8 mouse cellular contexts compared by ENCODE assay signal in the genomic region with DNA sequence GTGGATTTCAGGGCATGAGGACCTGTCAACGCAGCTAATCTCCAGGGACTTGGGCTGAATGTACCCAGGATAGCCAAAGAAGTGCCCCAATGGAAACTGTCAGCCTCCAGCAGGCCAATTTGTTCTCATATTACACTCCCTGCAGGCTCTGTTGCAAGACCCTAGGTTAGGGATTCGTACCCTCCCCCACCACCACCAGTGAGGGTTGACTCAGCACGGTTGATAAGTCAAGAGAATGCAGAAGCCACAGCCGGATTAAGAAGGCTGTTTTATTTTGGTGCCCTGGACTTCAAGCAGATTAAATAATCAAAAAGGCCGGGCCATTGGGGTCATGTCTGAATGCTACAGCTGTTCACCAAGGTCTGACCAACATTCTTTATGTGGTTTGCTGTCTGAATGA. TPM values are rescaled to one million over a fixed set of nuclear protein-coding genes. Genes with fewer than 3 reads are reported as not detected.
A peak's percentile ranks its signal among the peaks of the same experiment; 100 is the strongest.
DNase-seq lines count a peak whose midpoint lies in the region; ATAC-seq and TF ChIP-seq lines count a peak whose summit lies in the region.

TSS of gene Lrtm1 (plus strand) at position 326 of the 400 bp plus-strand sequence.

- WGBS in forebrain, embryonic 11.5 days, result 2% methylated on average over 5 of the region's 5 CpGs
- WGBS in forebrain, postnatal 0 days, result 12% methylated on average over 5 of the region's 5 CpGs

- TF ChIP-seq CTCF in forebrain, postnatal 0 days (IDR thresholded peaks at IDR 0.05; ENCODE audit: low read depth), result no peak

- peak; percentile 59 for DNase-seq in forebrain, embryonic 11.5 days (ENCODE audit: low spot score)
- DNase-seq in forebrain, postnatal 0 days, result no peak
- DNase-seq in adrenal gland, postnatal 10 days, result peak; percentile 67
- DNase-seq in gastrocnemius, postnatal 4 days (ENCODE audit: low spot score in 2 of 2), result peak in 1 of 2 experiments; percentile 12
- peak; percentile 52 to 67 for DNase-seq in kidney, postnatal 4 days
- no peak for DNase-seq in left cerebral cortex, postnatal 36 days (ENCODE audit: low spot score in 2 of 2)
- DNase-seq in cerebellum, postnatal 4 days (ENCODE audit: low spot score in 2 of 2), result no peak

- intact Hi-C loops in left cerebral cortex, postnatal 36 days (cut with DNase I), result no loop called here

- no peaks in the 10 kb centered on the region for H3K9me3 ChIP-seq in forebrain, embryonic 11.5 days (ENCODE audit: control insufficient read depth, low read length)
- H3K9me3 ChIP-seq in forebrain, postnatal 0 days (ENCODE audit: low read length), result no peaks in the 10 kb centered on the region

- H3K4me3 ChIP-seq in forebrain, embryonic 11.5 days (ENCODE audit: low read depth, low read length), result no peak within 1 kb of the TSS
- H3K4me3 ChIP-seq in forebrain, postnatal 0 days (ENCODE audit: low read depth, low read length), result no peak within 1 kb of the TSS

- no peak within 1 kb of the TSS for H3K4me2 ChIP-seq in forebrain, embryonic 11.5 days (ENCODE audit: low read depth, low read length, severe bottlenecking)
- H3K4me2 ChIP-seq in forebrain, postnatal 0 days (ENCODE audit: low read depth), result no peak within 1 kb of the TSS

- H3K9ac ChIP-seq in forebrain, embryonic 11.5 days (ENCODE audit: low read length), result no peak within 1 kb of the TSS
- H3K9ac ChIP-seq in forebrain, postnatal 0 days, result no peak within 1 kb of the TSS

- H3K4me1 ChIP-seq in forebrain, embryonic 11.5 days (replicated peaks; ENCODE audit: control insufficient read depth, insufficient read depth, low read length), result peaks cover 4% of the 10 kb centered on the region; the same call in 1 of the 2 replicates
- H3K4me1 ChIP-seq in forebrain, postnatal 0 days (ENCODE audit: insufficient read depth), result no peaks in the 10 kb centered on the region

- peak; percentile 58; the same call in 1 of the 2 replicates for ATAC-seq in forebrain, embryonic 11.5 days (replicated peaks; ENCODE audit: low FRiP score)
- no peak for ATAC-seq in forebrain, postnatal 0 days
- ATAC-seq in erythroblast, adult 5-6 weeks (replicated peaks; ENCODE audit: low FRiP score, poor library complexity, severe bottlenecking), result no peak

- H3K27me3 ChIP-seq in forebrain, embryonic 11.5 days (ENCODE audit: control insufficient read depth, insufficient read depth, low read length), result no peaks in the 10 kb centered on the region
- H3K27me3 ChIP-seq in forebrain, postnatal 0 days (ENCODE audit: insufficient read depth, low read length), result no peaks in the 10 kb centered on the region

- H3K27ac ChIP-seq in forebrain, embryonic 11.5 days (ENCODE audit: low read depth, low read length), result no peak within 1 kb of the TSS
- no peak within 1 kb of the TSS for H3K27ac ChIP-seq in forebrain, postnatal 0 days (ENCODE audit: low read depth, low read length)

- no peaks in the 10 kb centered on the region for H3K36me3 ChIP-seq in forebrain, embryonic 11.5 days (ENCODE audit: control insufficient read depth, insufficient read depth, low read length)
- no peaks in the 10 kb centered on the region for H3K36me3 ChIP-seq in forebrain, postnatal 0 days (ENCODE audit: insufficient read depth)

RNA-seq across cellular contexts. Expression of gene Lrtm1, which starts in this region (rescaled TPM):
- 0.36 and 0.55 TPM in 2 replicates for polyA plus RNA-seq in forebrain, embryonic 11.5 days (2014; fragmentation: Nextera tagmentation; extraction: Ambion mirVana)
- under 0.01 TPM in 1 of 2 replicates, not detected in the other for total RNA-seq in forebrain, postnatal 0 days (2014; rRNA removed)
- polyA plus RNA-seq in forebrain, postnatal 0 days (2015; fragmentation: Nextera tagmentation; extraction: Ambion mirVana), result 0.02 TPM in 1 of 2 replicates, not detected in the other
- total RNA-seq in adrenal gland, postnatal 10 days (2021), result 1 to 10 TPM in 1 of 2 experiments, under 1 TPM in 1; 0.72 to 3.7 TPM
- total RNA-seq in gastrocnemius, postnatal 4 days (2021), result 10 to 100 TPM; 30.9 to 34.2 TPM
- total RNA-seq in left cerebral cortex, postnatal 36 days (2021), result not detected
- total RNA-seq in erythroblast, adult 5-6 weeks (2015; ENCODE audit: low replicate concordance), result not detected in 2 replicates
- total RNA-seq in erythroblast, adult 5-6 weeks (2017; ENCODE audit: low replicate concordance), result 0.09 TPM in 1 of 2 replicates, not detected in the other

Comparison
In these comparisons a context has a peak if more than half of its experiments do, and no peak if none do; other contexts are left out.
1. RNA of gene Lrtm1 (total RNA-seq): 30.9 to 34.2 TPM in gastrocnemius, postnatal 4 days; 0.72 to 3.7 TPM in adrenal gland, postnatal 10 days, 0.09 TPM in erythroblast, adult 5-6 weeks, under 0.01 TPM in forebrain, postnatal 0 days and not detected in left cerebral cortex, postnatal 36 days; every median in the first group is over 4 times any median in the second.
2. Peak in DNase-seq and ATAC-seq in forebrain, embryonic 11.5 days; RNA of the gene not detected or under 1 TPM.
3. DNase-seq: peak in adrenal gland, postnatal 10 days (single experiment) and kidney, postnatal 4 days (2 of 2); none in forebrain, postnatal 0 days (single experiment), left cerebral cortex, postnatal 36 days (0 of 2) and cerebellum, postnatal 4 days (0 of 2).